Comparison of ENCODE assay signal across 32 mouse cellular contexts in genomic region chr3:54699759-54700301, GRCm38 (mm10). TPM values are rescaled to one million over a fixed set of nuclear protein-coding genes. Genes with fewer than 3 reads are reported as not detected.
DNase-seq lines count a peak whose midpoint lies in the region; ATAC-seq and TF ChIP-seq lines count a peak whose summit lies in the region.
"Had no signal": no experiment of that assay in that cellular context is flagged by ENCODE, and none has a peak within 500 bp of the region (broad histone marks: within the 10 kb centered on the region; RNA-seq: fewer than 3 reads in every experiment).

No protein-coding gene starts in this region.

- H3K9me3 ChIP-seq in heart, postnatal 0 days (replicated peaks; ENCODE audit: control insufficient read depth, low read length): no peaks in the 10 kb centered on the region
- H3K9me3 ChIP-seq in heart, embryonic 11.5 days (replicated peaks; ENCODE audit: control insufficient read depth, low read length): no peaks in the 10 kb centered on the region
- no peaks in the 10 kb centered on the region for H3K9me3 ChIP-seq in liver, embryonic 14.5 days (ENCODE audit: control insufficient read depth, low read length)
- H3K9me3 ChIP-seq in liver, embryonic 12.5 days (replicated peaks): no peaks in the 10 kb centered on the region
- H3K9me3 ChIP-seq in liver, embryonic 16.5 days (replicated peaks; ENCODE audit: control insufficient read depth, low read length): no peaks in the 10 kb centered on the region
- no peaks in the 10 kb centered on the region for H3K9me3 ChIP-seq in hindbrain, embryonic 10.5 days
- H3K9me3 ChIP-seq: embryonic facial prominence, embryonic 10.5 days; embryonic facial prominence, embryonic 13.5 days; forebrain, embryonic 12.5 days; forebrain, embryonic 15.5 days; heart, embryonic 13.5 days; hindbrain, embryonic 15.5 days had no signal

- H3K4me3 ChIP-seq in heart, postnatal 0 days (ENCODE audit: low read depth, low read length): no peak overlapping the region
- no peak overlapping the region for H3K4me3 ChIP-seq in heart, embryonic 11.5 days (ENCODE audit: low read depth, low read length)
- H3K4me3 ChIP-seq in liver, embryonic 14.5 days (ENCODE audit: insufficient read depth in 1 of 2, low read depth in 2 of 2, low read length in 2 of 2): no peak overlapping the region
- H3K4me3 ChIP-seq in liver, embryonic 12.5 days: no peak overlapping the region
- no peak overlapping the region for H3K4me3 ChIP-seq in liver, embryonic 16.5 days (ENCODE audit: low read depth, low read length)
- no peak overlapping the region for H3K4me3 ChIP-seq in hindbrain, embryonic 10.5 days
- H3K4me3 ChIP-seq: embryonic facial prominence, embryonic 10.5 days; embryonic facial prominence, embryonic 13.5 days; erythroblast, embryonic 14.5 days; forebrain, embryonic 12.5 days; forebrain, embryonic 15.5 days; heart, adult 2 months; heart, embryonic 13.5 days; hindbrain, embryonic 15.5 days had no signal

- no peaks in the 10 kb centered on the region for H3K4me1 ChIP-seq in heart, postnatal 0 days (ENCODE audit: control insufficient read depth, insufficient read depth)
- no peaks in the 10 kb centered on the region for H3K4me1 ChIP-seq in heart, embryonic 11.5 days (ENCODE audit: control insufficient read depth, insufficient read depth, low read length)
- H3K4me1 ChIP-seq in liver, embryonic 14.5 days (replicated peaks; ENCODE audit: control insufficient read depth in 2 of 2, insufficient read depth in 2 of 2, low read length in 1 of 2): peaks cover 3% of the 10 kb centered on the region in 2 experiments
- peaks cover 21% of the 10 kb centered on the region for H3K4me1 ChIP-seq in liver, embryonic 12.5 days
- H3K4me1 ChIP-seq in liver, embryonic 16.5 days (ENCODE audit: control insufficient read depth, low read depth, low read length): peaks cover 4% of the 10 kb centered on the region; the same call in 1 of the 2 replicates
- H3K4me1 ChIP-seq in hindbrain, embryonic 10.5 days (replicated peaks): no peaks in the 10 kb centered on the region
- H3K4me1 ChIP-seq: embryonic facial prominence, embryonic 10.5 days; embryonic facial prominence, embryonic 13.5 days; forebrain, embryonic 12.5 days; hindbrain, embryonic 15.5 days had no signal

- H3K36me3 ChIP-seq in heart, postnatal 0 days (replicated peaks; ENCODE audit: control insufficient read depth, insufficient read depth, low read length): peaks cover 73% of the 10 kb centered on the region
- peaks cover 27% of the 10 kb centered on the region for H3K36me3 ChIP-seq in heart, embryonic 11.5 days (ENCODE audit: control insufficient read depth, insufficient read depth, low read length)
- peaks cover 29% of the 10 kb centered on the region for H3K36me3 ChIP-seq in liver, embryonic 14.5 days (replicated peaks; ENCODE audit: control insufficient read depth, insufficient read depth, low read depth)
- H3K36me3 ChIP-seq in liver, embryonic 12.5 days: peaks cover 87% of the 10 kb centered on the region
- H3K36me3 ChIP-seq in liver, embryonic 16.5 days (ENCODE audit: control insufficient read depth, insufficient read depth): peaks cover 15% of the 10 kb centered on the region
- peaks cover 98% of the 10 kb centered on the region for H3K36me3 ChIP-seq in hindbrain, embryonic 10.5 days

- TF ChIP-seq EP300 in heart, postnatal 0 days (IDR thresholded peaks at IDR 0.05; ENCODE audit: low read depth): peak; percentile 52; the same call in 1 of the 2 replicates
- TF ChIP-seq EP300 in liver, embryonic 14.5 days (IDR thresholded peaks at IDR 0.05; ENCODE audit: low read depth): peak; percentile 10; the same call in 1 of the 2 replicates

- no peak for TF ChIP-seq CTCF in heart, postnatal 0 days (IDR thresholded peaks at IDR 0.05; ENCODE audit: low read depth)
- TF ChIP-seq CTCF in liver, embryonic 14.5 days (IDR thresholded peaks at IDR 0.05; ENCODE audit: low read depth): no peak

- DNase-seq in heart, postnatal 0 days (ENCODE audit: low spot score): no peak
- DNase-seq in liver, embryonic 14.5 days (ENCODE audit: low read depth in 3 of 3, low spot score in 3 of 3): peak in 2 of 3 experiments; percentile 17 to 18
- DNase-seq in hindbrain, embryonic 10.5 days (ENCODE audit: low spot score): no peak
- DNase-seq: adrenal gland, adult 2 months; adrenal gland, postnatal 14 days; cerebellum, adult 11-12 months; cerebellum, adult 8-10 months; cerebellum, postnatal 10 days; cerebellum, postnatal 36 days; embryo, embryonic 11 days; gastrocnemius, postnatal 25 days; heart, adult 2 months had no signal

- no peak overlapping the region for H3K27ac ChIP-seq in heart, postnatal 0 days (ENCODE audit: low read depth)
- no peak overlapping the region for H3K27ac ChIP-seq in heart, embryonic 11.5 days (ENCODE audit: low read depth, low read length)
- no peak overlapping the region for H3K27ac ChIP-seq in liver, embryonic 14.5 days
- no peak overlapping the region for H3K27ac ChIP-seq in liver, embryonic 12.5 days
- no peak overlapping the region for H3K27ac ChIP-seq in liver, embryonic 16.5 days (ENCODE audit: low read length)
- no peak overlapping the region for H3K27ac ChIP-seq in hindbrain, embryonic 10.5 days
- H3K27ac ChIP-seq: embryonic facial prominence, embryonic 10.5 days; embryonic facial prominence, embryonic 13.5 days; forebrain, embryonic 12.5 days; forebrain, embryonic 15.5 days; heart, adult 2 months; heart, embryonic 13.5 days; hindbrain, embryonic 15.5 days had no signal

- H3K27me3 ChIP-seq in heart, postnatal 0 days (ENCODE audit: control insufficient read depth, insufficient read depth, low read length): no peaks in the 10 kb centered on the region
- H3K27me3 ChIP-seq in heart, embryonic 11.5 days (ENCODE audit: control insufficient read depth, insufficient read depth, low read length): no peaks in the 10 kb centered on the region
- no peaks in the 10 kb centered on the region for H3K27me3 ChIP-seq in liver, embryonic 14.5 days (ENCODE audit: control insufficient read depth, insufficient read depth, low read length)
- no peaks in the 10 kb centered on the region for H3K27me3 ChIP-seq in liver, embryonic 12.5 days (replicated peaks)
- no peaks in the 10 kb centered on the region for H3K27me3 ChIP-seq in liver, embryonic 16.5 days (ENCODE audit: control insufficient read depth, insufficient read depth, low read depth, low read length)
- no peaks in the 10 kb centered on the region for H3K27me3 ChIP-seq in hindbrain, embryonic 10.5 days (ENCODE audit: insufficient read depth, poor library complexity, severe bottlenecking)
- H3K27me3 ChIP-seq: embryonic facial prominence, embryonic 13.5 days; forebrain, embryonic 12.5 days; forebrain, embryonic 15.5 days; heart, embryonic 13.5 days; hindbrain, embryonic 15.5 days had no signal

- H3K9ac ChIP-seq in heart, postnatal 0 days (replicated peaks; ENCODE audit: low read depth, low read length): no peak overlapping the region
- no peak overlapping the region for H3K9ac ChIP-seq in heart, embryonic 11.5 days (ENCODE audit: low read depth, low read length)
- H3K9ac ChIP-seq in liver, embryonic 14.5 days (replicated peaks): no peak overlapping the region
- no peak overlapping the region for H3K9ac ChIP-seq in liver, embryonic 12.5 days
- H3K9ac ChIP-seq in liver, embryonic 16.5 days (ENCODE audit: low read depth, low read length): no peak overlapping the region
- H3K9ac ChIP-seq: embryonic facial prominence, embryonic 13.5 days; forebrain, embryonic 12.5 days; forebrain, embryonic 15.5 days; heart, embryonic 13.5 days; hindbrain, embryonic 15.5 days had no signal

- WGBS in heart, postnatal 0 days: 48% methylated on average over 5 of the region's 5 CpGs
- 40% methylated on average over 5 of the region's 5 CpGs for WGBS in heart, embryonic 11.5 days (ENCODE audit: insufficient replicate concordance)
- 32% methylated on average over 5 of the region's 5 CpGs for WGBS in liver, embryonic 14.5 days (ENCODE audit: insufficient replicate concordance)
- 48% methylated on average over 5 of the region's 5 CpGs for WGBS in liver, embryonic 12.5 days (ENCODE audit: insufficient replicate concordance)
- WGBS in liver, embryonic 16.5 days (ENCODE audit: insufficient replicate concordance): 35% methylated on average over 5 of the region's 5 CpGs
- whole genome bisulfite sequencing in hindbrain, embryonic 10.5 days: 93% methylated on average over 5 of the region's 5 CpGs

- H3K4me2 ChIP-seq in heart, postnatal 0 days (ENCODE audit: low read depth, low read length): no peak overlapping the region
- no peak overlapping the region for H3K4me2 ChIP-seq in heart, embryonic 11.5 days
- H3K4me2 ChIP-seq in liver, embryonic 14.5 days (ENCODE audit: low read depth): no peak overlapping the region
- H3K4me2 ChIP-seq in liver, embryonic 12.5 days: no peak overlapping the region
- no peak overlapping the region for H3K4me2 ChIP-seq in liver, embryonic 16.5 days (ENCODE audit: low read depth, low read length)
- H3K4me2 ChIP-seq: embryonic facial prominence, embryonic 13.5 days; forebrain, embryonic 12.5 days; forebrain, embryonic 15.5 days; heart, embryonic 13.5 days; hindbrain, embryonic 15.5 days had no signal

- ATAC-seq in heart, postnatal 0 days (ENCODE audit: insufficient read depth, low read depth): no peak
- no peak for ATAC-seq in heart, embryonic 11.5 days (replicated peaks; ENCODE audit: insufficient number of reproducible peaks, low FRiP score, low TSS enrichment)
- peak; percentile 52; the same call in 1 of the 2 replicates for ATAC-seq in liver, embryonic 14.5 days (ENCODE audit: insufficient read depth)
- ATAC-seq in liver, embryonic 12.5 days: no peak
- peak; percentile 41; the same call in 1 of the 2 replicates for ATAC-seq in liver, embryonic 16.5 days (ENCODE audit: low read depth)
- ATAC-seq: CD4-positive, CD25-positive, alpha-beta regulatory T cell, adult 4 months; forebrain, embryonic 15.5 days had no signal

RNA-seq across cellular contexts. Expression of gene Supt20, which starts 7.2 kb away (rescaled TPM):
- 27.0 and 31.4 TPM in 2 replicates for total RNA-seq in heart, postnatal 0 days (2014; rRNA removed; ENCODE audit: low replicate concordance)
- polyA plus RNA-seq in heart, postnatal 0 days (2015; fragmentation: Nextera tagmentation; extraction: Ambion mirVana): 30.5 and 31.2 TPM in 2 replicates
- polyA plus RNA-seq in heart, embryonic 11.5 days (2014; fragmentation: Nextera tagmentation; extraction: Ambion mirVana): 77.6 and 89.5 TPM in 2 replicates
- polyA plus RNA-seq in liver, embryonic 14.5 days (2012; rRNA removed): 22.3 and 23.5 TPM in 2 replicates
- 23.9 and 24.6 TPM in 2 replicates for polyA plus RNA-seq in liver, embryonic 14.5 days (2014; fragmentation: Nextera tagmentation; extraction: Ambion mirVana)
- polyA plus RNA-seq in liver, embryonic 12.5 days (2016; fragmentation: Nextera tagmentation; extraction: Ambion mirVana): 49.8 and 50.0 TPM in 2 replicates
- 30.2 and 30.3 TPM in 2 replicates for polyA plus RNA-seq in liver, embryonic 16.5 days (2015; fragmentation: Nextera tagmentation; extraction: Ambion mirVana)
- 105 and 112 TPM in 2 replicates for polyA plus RNA-seq in hindbrain, embryonic 10.5 days (2016; fragmentation: Nextera tagmentation; extraction: Ambion mirVana)

RNA-seq across cellular contexts. Expression of gene Gm21958, which starts 14.3 kb away (rescaled TPM):
- not detected in 2 replicates for total RNA-seq in heart, postnatal 0 days (2014; rRNA removed; ENCODE audit: low replicate concordance)
- not detected in 2 replicates for polyA plus RNA-seq in heart, postnatal 0 days (2015; fragmentation: Nextera tagmentation; extraction: Ambion mirVana)
- polyA plus RNA-seq in heart, embryonic 11.5 days (2014; fragmentation: Nextera tagmentation; extraction: Ambion mirVana): 0.34 TPM in 1 of 2 replicates, not detected in the other
- not detected in 2 replicates for polyA plus RNA-seq in liver, embryonic 14.5 days (2012; rRNA removed)
- not detected in 2 replicates for polyA plus RNA-seq in liver, embryonic 14.5 days (2014; fragmentation: Nextera tagmentation; extraction: Ambion mirVana)
- polyA plus RNA-seq in liver, embryonic 12.5 days (2016; fragmentation: Nextera tagmentation; extraction: Ambion mirVana): not detected in 2 replicates
- not detected in 2 replicates for polyA plus RNA-seq in liver, embryonic 16.5 days (2015; fragmentation: Nextera tagmentation; extraction: Ambion mirVana)
- polyA plus RNA-seq in hindbrain, embryonic 10.5 days (2016; fragmentation: Nextera tagmentation; extraction: Ambion mirVana): 0.93 TPM in 1 of 2 replicates, not detected in the other
- total RNA-seq: adrenal gland, adult 2 months; adrenal gland, postnatal 14 days; adrenal gland, postnatal 4 days; gastrocnemius, adult 8-10 months; gastrocnemius, postnatal 25 days; heart, adult 2 months; heart, postnatal 25 days; MEL had no signal
- polyA plus RNA-seq: adrenal gland, adult 2 months; C2C12; cortical plate, adult 2 months; embryonic facial prominence, embryonic 10.5 days; embryonic facial prominence, embryonic 13.5 days; erythroblast, embryonic 14.5 days; gonadal fat pad, adult 2 months; heart, adult 2 months; heart, embryonic 16.5 days; hindbrain, embryonic 11.5 days had no signal

RNA-seq across cellular contexts. Expression of gene Exosc8, which starts 35.4 kb away (rescaled TPM):
- total RNA-seq in heart, postnatal 0 days (2014; rRNA removed; ENCODE audit: low replicate concordance): 18.8 and 44.5 TPM in 2 replicates
- 33.9 and 36.5 TPM in 2 replicates for polyA plus RNA-seq in heart, postnatal 0 days (2015; fragmentation: Nextera tagmentation; extraction: Ambion mirVana)
- 103 and 110 TPM in 2 replicates for polyA plus RNA-seq in heart, embryonic 11.5 days (2014; fragmentation: Nextera tagmentation; extraction: Ambion mirVana)
- 45.6 and 64.1 TPM in 2 replicates for polyA plus RNA-seq in liver, embryonic 14.5 days (2012; rRNA removed)
- 84.5 and 89.8 TPM in 2 replicates for polyA plus RNA-seq in liver, embryonic 14.5 days (2014; fragmentation: Nextera tagmentation; extraction: Ambion mirVana)
- 124 and 125 TPM in 2 replicates for polyA plus RNA-seq in liver, embryonic 12.5 days (2016; fragmentation: Nextera tagmentation; extraction: Ambion mirVana)
- 52.2 and 57.2 TPM in 2 replicates for polyA plus RNA-seq in liver, embryonic 16.5 days (2015; fragmentation: Nextera tagmentation; extraction: Ambion mirVana)
- 143 and 175 TPM in 2 replicates for polyA plus RNA-seq in hindbrain, embryonic 10.5 days (2016; fragmentation: Nextera tagmentation; extraction: Ambion mirVana)

RNA-seq across cellular contexts. Expression of gene Alg5, which starts 35.5 kb away (rescaled TPM):
- 10.4 and 26.9 TPM in 2 replicates for total RNA-seq in heart, postnatal 0 days (2014; rRNA removed; ENCODE audit: low replicate concordance)
- 37.3 and 41.3 TPM in 2 replicates for polyA plus RNA-seq in heart, postnatal 0 days (2015; fragmentation: Nextera tagmentation; extraction: Ambion mirVana)
- 38.7 and 39.5 TPM in 2 replicates for polyA plus RNA-seq in heart, embryonic 11.5 days (2014; fragmentation: Nextera tagmentation; extraction: Ambion mirVana)
- 8.2 and 12.2 TPM in 2 replicates for polyA plus RNA-seq in liver, embryonic 14.5 days (2012; rRNA removed)
- 25.4 and 29.3 TPM in 2 replicates for polyA plus RNA-seq in liver, embryonic 14.5 days (2014; fragmentation: Nextera tagmentation; extraction: Ambion mirVana)
- 31.2 and 33.7 TPM in 2 replicates for polyA plus RNA-seq in liver, embryonic 12.5 days (2016; fragmentation: Nextera tagmentation; extraction: Ambion mirVana)
- 19.0 and 22.5 TPM in 2 replicates for polyA plus RNA-seq in liver, embryonic 16.5 days (2015; fragmentation: Nextera tagmentation; extraction: Ambion mirVana)
- polyA plus RNA-seq in hindbrain, embryonic 10.5 days (2016; fragmentation: Nextera tagmentation; extraction: Ambion mirVana): 37.0 and 41.5 TPM in 2 replicates
- polyA plus RNA-seq: erythroblast, embryonic 14.5 days had no signal

RNA-seq across cellular contexts. Expression of gene Smad9, which starts 55.6 kb away (rescaled TPM):
- 0.69 and 1.0 TPM in 2 replicates for total RNA-seq in heart, postnatal 0 days (2014; rRNA removed; ENCODE audit: low replicate concordance)
- polyA plus RNA-seq in heart, postnatal 0 days (2015; fragmentation: Nextera tagmentation; extraction: Ambion mirVana): 0.27 and 0.30 TPM in 2 replicates
- 2.1 TPM in 2 replicates for polyA plus RNA-seq in heart, embryonic 11.5 days (2014; fragmentation: Nextera tagmentation; extraction: Ambion mirVana)
- 0.05 and 0.07 TPM in 2 replicates for polyA plus RNA-seq in liver, embryonic 14.5 days (2012; rRNA removed)
- 0.04 TPM in 1 of 2 replicates, not detected in the other for polyA plus RNA-seq in liver, embryonic 14.5 days (2014; fragmentation: Nextera tagmentation; extraction: Ambion mirVana)
- 0.18 and 0.19 TPM in 2 replicates for polyA plus RNA-seq in liver, embryonic 12.5 days (2016; fragmentation: Nextera tagmentation; extraction: Ambion mirVana)
- 0.04 and 0.05 TPM in 2 replicates for polyA plus RNA-seq in liver, embryonic 16.5 days (2015; fragmentation: Nextera tagmentation; extraction: Ambion mirVana)
- 0.19 and 0.25 TPM in 2 replicates for polyA plus RNA-seq in hindbrain, embryonic 10.5 days (2016; fragmentation: Nextera tagmentation; extraction: Ambion mirVana)
- total RNA-seq: MEL had no signal
- polyA plus RNA-seq: CD4-positive, CD25-positive, alpha-beta regulatory T cell, adult 4 months; erythroblast, embryonic 14.5 days had no signal

Comparison
In these comparisons a context has a peak if more than half of its experiments do, and no peak if none do; other contexts are left out.
1. ATAC-seq: peak in liver, embryonic 14.5 days (single experiment) and liver, embryonic 16.5 days (single experiment); none in heart, postnatal 0 days (single experiment), heart, embryonic 11.5 days (single experiment) and liver, embryonic 12.5 days (single experiment).
2. DNase-seq: peak in liver, embryonic 14.5 days (2 of 3); none in heart, postnatal 0 days (single experiment) and hindbrain, embryonic 10.5 days (single experiment).